Mouse (Mus musculus) frontal cortex, postnatal 25 days (tissue): ENCODE measurements at regions not wholly inside any gene's neighbourhood (a gene's known extent, or its start where the extent isn't known, plus 50 kb on each side); places are given as distances from the start of the nearest gene placed in this dataset.

ENCODE experiments used
- DNase-seq, 2 experiments: peaks; one replicate each; pipeline ENCODE4 v3.0.0; 2022; ENCODE audit warnings: low spot score in 2 of 2

- peak; percentile 13 for DNase-seq
These were observed 749.6 kb downstream of the Ntrk3 start for GRCm38 (mm10) chr7:77988177-77988576.

- no peak for DNase-seq
These were observed 771.2 kb downstream of the Ntrk3 start for GRCm38 (mm10) chr7:77966658-77967057.

GRCm38 (mm10) chr7:77933366-77933765 is 804.4 kb downstream of the Ntrk3 start:
- DNase-seq, result no peak

GRCm38 (mm10) chr7:77928479-77929467 is 809.0 kb downstream of the Ntrk3 start:
- DNase-seq, result no peak

- no peak for DNase-seq
These were observed 838.6 kb downstream of the Ntrk3 start for GRCm38 (mm10) chr7:77899231-77899630.

DNA sequence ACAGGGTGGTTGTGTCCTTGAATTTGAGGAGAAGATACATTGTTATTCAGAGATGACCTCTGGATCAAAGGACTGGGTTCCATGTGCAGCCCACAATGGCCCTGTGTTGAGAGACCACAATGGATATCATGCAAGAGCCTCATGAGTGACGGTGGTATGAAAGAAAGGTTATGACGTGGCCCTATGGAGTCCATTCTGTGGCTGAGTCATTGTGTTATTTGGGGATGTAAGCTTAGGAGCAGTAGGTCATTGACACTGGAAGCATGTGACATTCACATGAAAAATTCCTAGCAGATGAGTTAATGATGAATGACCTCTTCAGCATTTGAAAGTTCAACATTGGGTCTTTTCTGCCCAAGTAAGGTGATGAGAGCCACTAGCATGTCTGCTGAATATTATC is 849.3 kb downstream of the Ntrk3 start:
- no peak for DNase-seq

DNA sequence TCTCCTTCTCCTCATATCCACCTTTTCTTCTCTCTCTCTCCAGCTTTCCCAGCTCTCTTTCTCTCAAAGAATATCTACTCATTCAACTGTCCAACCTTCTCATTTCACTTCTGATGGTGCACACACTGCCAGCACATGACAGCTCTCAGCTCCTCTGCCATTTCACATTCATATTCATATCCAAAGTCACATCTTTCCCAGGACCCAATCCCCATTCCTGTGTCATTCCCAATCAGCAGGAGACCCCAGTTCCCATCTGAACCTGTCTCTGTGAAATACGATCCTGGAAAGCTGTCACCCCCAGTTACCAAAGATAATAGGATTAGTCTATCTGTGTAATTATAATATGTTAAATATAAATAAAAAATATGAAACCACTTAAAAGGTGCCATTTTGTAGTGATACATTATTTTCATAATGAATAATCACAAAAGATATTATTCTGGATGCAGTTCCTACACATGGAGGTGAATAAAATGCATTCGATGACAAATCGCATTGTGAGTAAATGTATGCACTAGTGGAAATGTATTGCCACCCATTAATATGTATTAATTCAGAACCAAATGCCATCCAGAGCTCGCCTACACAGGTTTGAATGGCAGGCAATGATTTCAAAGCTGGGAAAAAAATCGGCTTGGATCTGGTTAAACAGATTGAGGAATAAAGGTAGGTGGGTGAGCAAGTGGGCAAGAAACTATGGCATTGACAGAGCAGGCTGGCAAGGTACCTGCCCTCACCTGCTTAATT is 855.0 kb downstream of the Ntrk3 start:
- DNase-seq, result no peak

- DNase-seq, result no peak
These were observed 870.3 kb downstream of the Ntrk3 start for GRCm38 (mm10) chr7:77867518-77867917.

- DNase-seq, result no peak
These were observed 876.0 kb downstream of the Ntrk3 start for GRCm38 (mm10) chr7:77861841-77862240.

- DNase-seq, result no peak
These were observed 879.4 kb downstream of the Ntrk3 start for GRCm38 (mm10) chr7:77858436-77858835.

DNA sequence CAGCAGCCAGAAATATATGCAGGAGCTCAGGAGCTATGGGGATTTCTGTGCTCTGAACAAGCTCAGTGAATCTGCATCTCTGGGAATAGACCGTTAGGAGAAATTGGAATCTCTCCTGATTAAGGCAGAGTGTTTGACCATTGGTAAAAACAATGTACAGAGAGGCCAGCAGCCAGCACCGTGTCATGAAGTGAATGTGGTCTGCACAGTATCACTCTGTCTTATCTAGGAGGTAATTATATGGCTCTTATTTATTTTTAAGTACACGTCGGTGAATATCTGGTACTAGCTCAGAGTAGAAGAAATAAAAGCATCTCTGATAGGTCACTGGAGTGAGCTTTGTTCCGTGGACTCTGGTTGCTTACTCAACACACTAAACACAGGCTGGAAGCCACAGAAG is 879.8 kb downstream of the Ntrk3 start:
- no peak for DNase-seq

GRCm38 (mm10) chr7:77855653-77856239 is 882.1 kb downstream of the Ntrk3 start:
- DNase-seq, result no peak

GRCm38 (mm10) chr7:77855077-77855476 is 882.7 kb downstream of the Ntrk3 start:
- no peak for DNase-seq

DNA sequence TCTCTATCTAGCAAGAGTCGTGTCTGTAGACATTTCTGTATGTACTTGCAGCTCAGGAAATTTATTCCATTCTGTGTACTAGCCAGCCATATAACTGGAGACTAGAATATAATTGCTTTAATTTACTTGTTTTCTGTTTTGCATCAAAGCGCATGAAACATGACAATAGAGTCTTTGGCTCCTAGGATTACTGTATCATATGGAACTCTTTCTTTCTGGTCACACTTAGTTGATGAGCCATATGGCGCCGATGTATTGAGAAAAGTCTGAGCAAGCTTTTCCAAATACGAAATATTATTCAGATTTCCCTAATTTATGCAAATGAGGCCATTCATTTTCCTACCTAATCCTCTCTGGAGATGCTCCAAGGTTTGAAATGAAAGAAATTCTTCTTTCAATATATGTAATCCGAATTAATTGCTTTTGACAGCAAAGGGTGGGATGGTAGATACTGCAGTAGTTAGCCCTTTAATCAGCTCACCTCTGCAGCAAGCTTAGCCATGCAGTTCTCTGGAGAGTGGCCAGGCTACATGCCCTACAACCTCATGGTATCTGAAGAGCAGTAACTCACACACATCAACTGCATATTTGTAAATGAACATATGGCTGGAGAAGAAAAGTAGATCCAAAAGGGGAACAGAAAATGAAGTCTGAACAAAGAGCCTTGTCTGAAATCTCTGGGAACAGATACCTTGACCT is 913.4 kb downstream of the Ntrk3 start:
- no peak for DNase-seq

- DNase-seq, result no peak
These were observed 925.5 kb downstream of the Ntrk3 start for GRCm38 (mm10) chr7:77812052-77812903.

DNA sequence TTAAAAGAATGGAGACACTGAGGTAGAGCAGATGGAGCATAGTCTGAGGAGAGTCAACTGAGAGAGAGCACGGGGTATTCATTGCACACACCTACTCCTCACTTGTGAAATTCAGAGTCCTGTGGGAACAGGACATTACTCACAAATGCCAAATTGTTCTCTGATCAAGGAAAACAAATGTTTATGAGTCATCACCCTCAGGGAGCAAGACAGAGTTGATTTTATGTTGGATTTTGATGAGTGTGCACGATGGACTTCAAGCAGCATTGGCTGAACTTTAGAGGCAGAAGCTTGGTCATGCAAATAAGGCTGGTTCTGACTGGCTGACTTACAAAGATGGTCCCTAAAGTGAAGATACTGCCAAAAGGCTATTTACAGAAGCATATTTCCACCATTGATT is 951.0 kb downstream of the Ntrk3 start:
- no peak for DNase-seq

DNA sequence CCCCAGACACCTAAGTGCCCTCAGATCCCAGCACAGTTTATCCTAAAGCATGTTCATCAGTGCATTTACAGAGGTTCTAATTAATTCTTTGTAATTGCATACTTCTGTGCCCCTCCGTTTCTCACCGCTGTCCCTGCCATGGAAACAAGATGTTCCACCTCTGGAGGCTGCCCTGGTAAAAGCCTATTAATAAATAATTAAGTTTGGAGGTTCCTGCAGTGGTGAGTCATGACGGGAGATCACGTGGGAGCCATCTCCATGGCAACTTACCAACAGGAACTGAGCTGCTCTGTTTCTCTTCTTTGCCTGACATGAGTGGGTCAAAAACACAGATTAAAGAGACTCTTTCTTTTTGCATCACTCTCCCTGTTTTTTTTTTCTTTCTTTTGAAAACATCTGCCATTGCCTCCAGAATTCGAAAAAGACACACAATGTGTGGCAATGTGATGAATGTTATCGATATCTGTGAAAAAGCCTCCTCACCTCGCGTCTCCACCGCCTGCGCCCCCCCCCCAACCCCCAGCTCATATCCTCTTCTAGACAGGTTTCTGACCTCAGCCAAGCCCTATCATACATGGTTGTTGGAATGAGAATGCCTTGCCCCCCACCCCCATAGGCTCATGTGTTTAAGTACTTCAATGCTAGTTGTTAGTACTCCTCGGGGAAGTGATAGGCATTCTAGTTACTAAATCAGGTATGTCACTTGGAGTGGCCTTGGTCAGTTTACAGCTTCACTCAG is 965.9 kb downstream of the Ntrk3 start:
- DNase-seq, result peak; percentile 4 to 28

DNA sequence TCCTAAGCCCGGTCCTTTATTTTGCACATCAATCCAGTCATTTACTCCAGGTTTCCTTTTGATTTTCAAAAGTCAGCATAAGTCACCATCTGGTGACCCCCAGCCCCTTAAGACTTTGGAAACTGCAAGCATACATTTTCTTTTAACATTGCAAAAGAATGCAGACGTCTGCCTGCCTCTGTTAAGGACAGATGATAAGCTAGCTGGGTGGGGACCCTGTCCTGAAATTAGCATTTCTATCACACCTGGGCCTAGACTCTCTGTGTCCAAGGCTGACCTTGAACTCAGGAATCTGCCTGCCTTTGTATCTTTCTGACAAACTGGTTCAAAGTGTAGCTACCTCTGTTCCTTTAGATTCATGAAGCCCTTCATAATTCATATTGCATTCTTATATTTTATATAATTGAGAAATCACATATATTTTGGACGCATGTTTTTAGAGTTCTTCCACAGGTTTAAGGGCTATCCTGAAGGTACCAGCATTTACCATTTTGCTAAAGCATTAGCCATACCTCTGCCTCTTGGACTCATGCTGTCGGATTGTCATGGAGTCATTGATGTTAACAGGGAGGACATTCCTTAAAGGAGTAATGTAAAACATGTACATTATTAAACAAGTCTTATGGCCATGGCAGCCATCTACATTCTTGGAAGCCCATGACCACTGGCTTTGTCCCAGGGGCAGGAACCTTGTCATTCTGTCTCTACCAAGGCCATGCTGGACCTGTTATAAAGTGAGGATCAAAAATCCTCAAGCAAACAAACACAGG is 998.6 kb downstream of the Ntrk3 start:
- DNase-seq, result no peak
